Mouse (Mus musculus) embryonic facial prominence, embryonic 11.5 days (tissue): Measurements from ENCODE around the gene Sptssb. TPM values are rescaled to one million over a fixed set of nuclear protein-coding genes. Genes with fewer than 3 reads are reported as not detected.

Experiments used
- ATAC-seq: fragments of 200-750 bp; cut with Nextera tagmentation; replicated peaks from 2 replicates; pipeline ENCODE4 v1.8.0; 2017; ENCODE audit warnings: low read depth; ENCODE audit not compliant: insufficient number of reproducible peaks, low FRiP score, low TSS enrichment
- DNase-seq: peaks from one replicate; pipeline ENCODE4 v3.0.0-alpha.2; 2015; ENCODE audit warnings: low spot score
- H3K27ac ChIP-seq: fragments of 300-500 bp; sonication (generic); replicated peaks from 2 replicates; pipeline ENCODE4 v1.5.1; 2014; ENCODE audit warnings: mild to moderate bottlenecking, low read depth, low read length, control low read depth
- H3K27me3 ChIP-seq: fragments of 300-500 bp; sonication (generic); 2 replicates; pipeline ENCODE4 v1.6.1; 2014; ENCODE audit warnings: mild to moderate bottlenecking, low read length, moderate library complexity, mixed read lengths; ENCODE audit not compliant: control insufficient read depth, insufficient read depth
- H3K36me3 ChIP-seq: fragments of 300-500 bp; sonication (generic); replicated peaks from 2 replicates; pipeline ENCODE4 v1.6.1; 2014; ENCODE audit warnings: low read depth, mild to moderate bottlenecking, low read length, moderate library complexity, mixed read lengths; ENCODE audit not compliant: control insufficient read depth, insufficient read depth
- H3K4me1 ChIP-seq: fragments of 300-500 bp; sonication (generic); 2 replicates; pipeline ENCODE4 v1.6.1; 2014; ENCODE audit warnings: low read length, mixed read lengths; ENCODE audit not compliant: control insufficient read depth, insufficient read depth
- H3K4me2 ChIP-seq: fragments of 300-500 bp; sonication (generic); 2 replicates; pipeline ENCODE4 v1.6.1; 2014; ENCODE audit warnings: low read depth, mild to moderate bottlenecking, control low read depth, low read length, moderate library complexity
- H3K4me3 ChIP-seq: fragments of 300-500 bp; sonication (generic); 2 replicates; pipeline ENCODE4 v1.5.1; 2014; ENCODE audit warnings: low read depth, low read length, control low read depth
- H3K9ac ChIP-seq: fragments of 300-500 bp; sonication (generic); replicated peaks from 2 replicates; pipeline ENCODE4 v1.6.1; 2014; ENCODE audit warnings: mild to moderate bottlenecking, control low read depth, low read length
- H3K9me3 ChIP-seq: fragments of 300-500 bp; sonication (generic); replicated peaks from 2 replicates; pipeline ENCODE4 v1.6.1; 2016; ENCODE audit warnings: mild to moderate bottlenecking, low read length, inconsistent platforms, mixed read lengths; ENCODE audit not compliant: control insufficient read depth
- WGBS: fragments of 180-500 bp; shearing (Covaris S2); extraction: QIAGEN DNeasy Blood & Tissue Kit; methylation state at CpG from one replicate; pipeline ENCODE4 v1.1.7; 2014; 5-methylcytosine and 5-hydroxymethylcytosine counted together
- polyA plus RNA-seq: library from polyadenylated mRNA; unstranded; fragments of >200 nt; fragmentation: Nextera tagmentation; extraction: Ambion mirVana; gene quantifications from 2 replicates; pipeline ENCODE4 v1.2.1, GENCODE M21; 2014

Sptssb gene
- polyA plus RNA-seq, 1 experiment from 2014 or later: 1.1 TPM

DNA sequence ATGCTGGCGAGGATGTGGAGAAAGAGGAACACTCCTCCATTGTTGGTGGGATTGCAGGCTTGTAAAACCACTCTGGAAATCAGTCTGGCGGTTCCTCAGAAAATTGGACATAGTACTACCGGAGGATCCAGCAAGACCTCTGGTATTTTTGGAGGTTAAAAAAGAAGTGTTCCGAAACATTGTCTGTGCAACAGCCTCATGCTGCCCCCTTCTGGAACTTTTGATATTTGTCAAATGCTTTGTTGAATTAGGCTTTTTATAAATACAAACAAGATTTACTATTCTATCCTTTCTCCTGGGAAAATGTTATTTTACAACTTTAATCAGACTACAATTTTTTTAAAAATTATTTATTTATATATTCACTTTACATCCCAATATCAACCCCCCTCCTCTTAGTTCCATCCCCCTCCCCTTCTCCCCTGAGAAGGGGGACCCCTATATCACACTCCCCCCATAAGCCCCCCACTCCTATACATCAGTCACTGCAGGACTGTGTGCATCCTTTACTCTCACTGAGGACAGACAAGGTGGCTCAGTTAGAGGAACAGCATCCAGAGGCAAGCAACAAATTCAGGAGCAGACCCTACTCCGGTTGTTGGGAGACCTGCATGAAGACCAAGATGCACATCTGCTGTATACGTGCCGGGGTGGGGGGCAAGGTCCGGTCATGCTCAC, 38.3 kb upstream of the Sptssb start:
- Histone ChIP-seq H3K27me3 (no peaks in the 10 kb centered on the region), H3K9me3 (no peaks in the 10 kb centered on the region), H3K4me2 (no peak overlapping the region), H3K4me1 (no peaks in the 10 kb centered on the region), H3K36me3 (no peaks in the 10 kb centered on the region), H3K9ac (no peak overlapping the region), H3K4me3 (no peak overlapping the region), H3K27ac (no peak overlapping the region)
- ATAC-seq: 0 out of 2 replicates have a peak, but pooled peaks have one; percentile 18
- WGBS: 80% methylated on average over 7 of the region's 8 CpGs
- peak; percentile 68 for DNase-seq

GRCm38 (mm10) chr3:69895516-69895915, 35.8 kb upstream of the Sptssb start:
- no peak overlapping the region for H3K4me2 ChIP-seq
- DNase-seq: no peak
- H3K4me3 ChIP-seq: no peak overlapping the region
- H3K27me3 ChIP-seq: no peaks in the 10 kb centered on the region
- no peak overlapping the region for H3K27ac ChIP-seq
- 90% methylated on average over 11 of the region's 11 CpGs for WGBS
- no peak overlapping the region for H3K9ac ChIP-seq
- no peaks in the 10 kb centered on the region for H3K9me3 ChIP-seq
- ATAC-seq: no peak
- H3K36me3 ChIP-seq: no peaks in the 10 kb centered on the region
- H3K4me1 ChIP-seq: no peaks in the 10 kb centered on the region

- Histone ChIP-seq H3K4me1 (no peaks in the 10 kb centered on the region), H3K4me2 (no peak overlapping the region), H3K9ac (no peak overlapping the region), H3K9me3 (no peaks in the 10 kb centered on the region), H3K4me3 (no peak overlapping the region), H3K27me3 (no peaks in the 10 kb centered on the region), H3K27ac (no peak overlapping the region), H3K36me3 (no peaks in the 10 kb centered on the region)
- no peak for DNase-seq
- ATAC-seq: no peak
- 84% methylated on average over 9 of the region's 9 CpGs for WGBS
Measured at GRCm38 (mm10) chr3:69892187-69893094, 32.7 kb upstream of the Sptssb start.

- Histone ChIP-seq H3K27ac (no peak overlapping the region), H3K4me3 (no peak overlapping the region), H3K9ac (no peak overlapping the region), H3K4me1 (no peaks in the 10 kb centered on the region), H3K4me2 (no peak overlapping the region), H3K9me3 (no peaks in the 10 kb centered on the region), H3K27me3 (no peaks in the 10 kb centered on the region), H3K36me3 (no peaks in the 10 kb centered on the region)
- 77% methylated on average over 2 of the region's 2 CpGs for WGBS
- no peak for ATAC-seq
- no peak for DNase-seq
Measured at GRCm38 (mm10) chr3:69885866-69886265, 26.1 kb upstream of the Sptssb start.

DNA sequence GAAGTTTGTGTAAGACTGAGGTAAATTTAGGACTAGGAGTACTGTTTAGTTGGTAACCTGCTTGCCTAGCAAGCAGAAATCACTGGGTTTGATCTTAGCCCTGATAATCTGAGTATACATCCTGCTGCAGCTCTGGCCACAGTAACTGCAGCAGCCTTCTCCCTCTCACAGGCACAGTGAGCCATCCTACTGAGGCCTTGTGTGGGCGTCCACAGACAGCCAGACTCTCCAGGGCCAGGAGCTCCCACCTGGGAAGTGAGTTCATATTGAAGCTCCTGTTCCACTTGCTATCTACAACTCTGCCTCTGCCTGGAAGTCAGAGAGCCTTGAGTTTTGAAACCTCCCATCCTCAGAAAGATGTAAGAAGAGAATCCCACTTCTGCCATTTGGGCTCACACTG, 24.0 kb upstream of the Sptssb start:
- Histone ChIP-seq H3K4me2 (no peak overlapping the region), H3K4me3 (no peak overlapping the region), H3K9me3 (no peaks in the 10 kb centered on the region), H3K36me3 (no peaks in the 10 kb centered on the region), H3K27ac (no peak overlapping the region), H3K27me3 (no peaks in the 10 kb centered on the region), H3K4me1 (no peaks in the 10 kb centered on the region), H3K9ac (no peak overlapping the region)
- ATAC-seq (no peak), DNase-seq (no peak)
- 63% methylated on average over 1 of the region's 1 CpGs for WGBS

DNA sequence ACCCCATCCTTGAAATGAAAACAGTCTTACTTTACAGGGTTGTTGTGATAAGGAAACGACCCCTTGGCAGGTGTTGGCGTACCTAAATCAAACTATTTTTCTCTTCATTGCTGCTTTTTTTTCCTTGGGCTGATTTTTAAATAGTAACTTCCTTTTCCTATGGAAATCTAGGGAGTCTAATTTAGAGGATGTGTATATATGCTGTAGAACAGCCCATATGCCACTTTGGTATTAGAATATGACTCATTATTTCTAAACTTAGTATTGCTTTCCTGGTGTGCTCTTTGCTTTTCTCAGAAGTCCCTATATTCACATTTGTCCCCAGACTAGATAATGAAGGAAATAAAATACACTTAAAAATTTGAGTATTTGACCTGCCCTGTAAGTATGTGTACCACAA, 17.8 kb upstream of the Sptssb start:
- H3K4me1 ChIP-seq: no peaks in the 10 kb centered on the region
- no peak overlapping the region for H3K27ac ChIP-seq
- no peak overlapping the region for H3K4me2 ChIP-seq
- no peak overlapping the region for H3K9ac ChIP-seq
- no peaks in the 10 kb centered on the region for H3K36me3 ChIP-seq
- H3K4me3 ChIP-seq: no peak overlapping the region
- DNase-seq (no peak), ATAC-seq (no peak)
- H3K9me3 ChIP-seq: no peaks in the 10 kb centered on the region
- WGBS: 81% methylated on average over 2 of the region's 2 CpGs
- H3K27me3 ChIP-seq: no peaks in the 10 kb centered on the region

- H3K9me3 ChIP-seq: no peaks in the 10 kb centered on the region
- no peak overlapping the region for H3K9ac ChIP-seq
- no peaks in the 10 kb centered on the region for H3K27me3 ChIP-seq
- ATAC-seq: no peak
- 76% methylated on average over 3 of the region's 3 CpGs for WGBS
- H3K4me1 ChIP-seq: no peaks in the 10 kb centered on the region
- H3K36me3 ChIP-seq: no peaks in the 10 kb centered on the region
- DNase-seq: no peak
- H3K27ac ChIP-seq: no peak overlapping the region
- H3K4me2 ChIP-seq: no peak overlapping the region
- H3K4me3 ChIP-seq: no peak overlapping the region
Measured at GRCm38 (mm10) chr3:69874721-69875120, 15.0 kb upstream of the Sptssb start.

DNA sequence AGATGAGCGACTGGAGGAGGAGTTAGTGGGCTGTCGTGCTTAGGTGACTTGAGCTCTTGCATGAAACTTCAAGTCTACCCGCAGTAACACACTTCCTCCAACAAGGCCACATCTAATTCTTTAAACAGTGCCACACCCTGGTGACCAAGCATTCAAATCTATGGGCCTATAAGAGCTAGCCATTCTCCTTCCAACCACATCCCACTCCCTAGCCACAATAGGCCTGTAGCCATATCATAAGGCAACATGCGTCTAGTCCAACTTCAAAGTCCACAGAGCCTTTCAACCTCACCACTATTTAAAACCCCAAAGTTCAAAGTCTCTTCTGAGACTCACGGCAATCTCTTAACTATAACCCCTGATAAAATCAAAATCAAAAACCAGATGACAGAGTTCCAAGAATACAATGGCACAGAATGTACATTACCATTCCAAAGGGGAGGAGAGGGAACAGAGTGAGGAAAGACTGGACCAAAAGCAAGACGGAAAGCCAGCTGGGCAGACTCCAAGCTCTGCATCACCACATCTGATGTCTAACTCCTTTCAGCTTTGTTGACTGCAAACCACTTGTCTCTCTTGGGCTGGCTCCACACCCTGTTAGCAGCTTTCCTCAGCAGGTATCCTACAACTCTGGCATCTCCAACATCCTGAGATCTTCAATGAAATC, 13.1 kb upstream of the Sptssb start:
- H3K27ac ChIP-seq: no peak overlapping the region
- DNase-seq: no peak
- 77% methylated on average over 6 of the region's 6 CpGs for WGBS
- no peak for ATAC-seq
- H3K9me3 ChIP-seq: no peaks in the 10 kb centered on the region
- no peak overlapping the region for H3K4me3 ChIP-seq
- no peaks in the 10 kb centered on the region for H3K36me3 ChIP-seq
- H3K27me3 ChIP-seq: no peaks in the 10 kb centered on the region
- no peak overlapping the region for H3K4me2 ChIP-seq
- no peak overlapping the region for H3K9ac ChIP-seq
- no peaks in the 10 kb centered on the region for H3K4me1 ChIP-seq
